Mouse (Mus musculus) midbrain, embryonic 12.5 days (tissue): Measurements from ENCODE around the gene Serpini1. TPM values are rescaled to one million over a fixed set of nuclear protein-coding genes. Genes with fewer than 3 reads are reported as not detected.
"Not testable (repeated sequence)": the region's sequence is repeated elsewhere in the genome, so short reads cannot be mapped to it uniquely, and the experiment has no call there.

Source experiments
- ATAC-seq: fragments of 200-750 bp; cut with Nextera tagmentation; 2 replicates; pipeline ENCODE4 v1.8.0; 2017; ENCODE audit warnings: low read depth, moderate TSS enrichment, moderate library complexity; ENCODE audit not compliant: low FRiP score
- H3K27ac ChIP-seq: fragments of 300-500 bp; sonication (generic); replicated peaks from 2 replicates; pipeline ENCODE4 v1.5.1; 2016; ENCODE audit warnings: mild to moderate bottlenecking
- H3K27me3 ChIP-seq: fragments of 300-500 bp; sonication (generic); 2 replicates; pipeline ENCODE4 v1.6.1; 2016; ENCODE audit warnings: mild to moderate bottlenecking
- H3K36me3 ChIP-seq: fragments of 300-500 bp; sonication (generic); 2 replicates; pipeline ENCODE4 v1.6.1; 2016
- H3K4me1 ChIP-seq: fragments of 300-500 bp; sonication (generic); 2 replicates; pipeline ENCODE4 v1.6.1; 2016
- H3K4me2 ChIP-seq: fragments of 300-500 bp; sonication (generic); replicated peaks from 2 replicates; pipeline ENCODE4 v1.6.1; 2016; ENCODE audit warnings: mild to moderate bottlenecking, moderate library complexity
- H3K4me3 ChIP-seq: fragments of 300-500 bp; sonication (generic); 2 replicates; pipeline ENCODE4 v1.5.1; 2016; ENCODE audit warnings: mild to moderate bottlenecking
- H3K9ac ChIP-seq: fragments of 300-500 bp; sonication (generic); replicated peaks from 2 replicates; pipeline ENCODE4 v1.6.1; 2016; ENCODE audit warnings: mild to moderate bottlenecking, moderate library complexity
- H3K9me3 ChIP-seq: fragments of 300-500 bp; sonication (generic); 2 replicates; pipeline ENCODE4 v1.6.1; 2016; ENCODE audit warnings: mild to moderate bottlenecking
- WGBS: fragments of 180-500 bp; shearing (Covaris S2); methylation state at CpG from one replicate; pipeline ENCODE4 v1.1.7; 2016; 5-methylcytosine and 5-hydroxymethylcytosine counted together
- polyA plus RNA-seq: library from polyadenylated mRNA; unstranded; fragments of >200 nt; fragmentation: Nextera tagmentation; extraction: Ambion mirVana; gene quantifications from 2 replicates; pipeline ENCODE4 v1.2.1, GENCODE M21; 2016

The Serpini1 gene
- polyA plus RNA-seq, 1 experiment from 2014 or later: 44.2 TPM

- WGBS: 92% methylated on average over 1 of the region's 1 CpGs
- Histone ChIP-seq H3K9me3 (no peaks in the 10 kb centered on the region), H3K27me3 (no peaks in the 10 kb centered on the region), H3K36me3 (no peaks in the 10 kb centered on the region), H3K4me2 (no peak overlapping the region), H3K4me3 (no peak overlapping the region), H3K4me1 (no peaks in the 10 kb centered on the region), H3K27ac (no peak overlapping the region), H3K9ac (no peak overlapping the region)
- ATAC-seq: no peak
Observed at GRCm38 (mm10) chr3:75648226-75648625, 90.9 kb downstream of the Serpini1 start.

GRCm38 (mm10) chr3:75650416-75651154, 93.2 kb downstream of the Serpini1 start:
- not testable (repeated sequence) for H3K27ac ChIP-seq, H3K4me3 ChIP-seq, H3K4me2 ChIP-seq, ATAC-seq, H3K27me3 ChIP-seq, H3K9me3 ChIP-seq, H3K4me1 ChIP-seq, H3K36me3 ChIP-seq, H3K9ac ChIP-seq
- WGBS: 54% methylated on average over 4 of the region's 4 CpGs

GRCm38 (mm10) chr3:75651603-75652115, 94.3 kb downstream of the Serpini1 start:
- Histone ChIP-seq H3K9ac (no peak overlapping the region), H3K27me3 (no peaks in the 10 kb centered on the region), H3K36me3 (no peaks in the 10 kb centered on the region), H3K4me3 (no peak overlapping the region), H3K9me3 (no peaks in the 10 kb centered on the region), H3K27ac (no peak overlapping the region), H3K4me2 (no peak overlapping the region), H3K4me1 (no peaks in the 10 kb centered on the region)
- no peak for ATAC-seq
- WGBS: 78% methylated on average over 2 of the region's 2 CpGs

GRCm38 (mm10) chr3:75653901-75654300, 96.6 kb downstream of the Serpini1 start:
- H3K9ac ChIP-seq, ATAC-seq, H3K9me3 ChIP-seq, H3K27me3 ChIP-seq, H3K27ac ChIP-seq, H3K4me3 ChIP-seq, H3K4me1 ChIP-seq, H3K4me2 ChIP-seq, H3K36me3 ChIP-seq: not testable (repeated sequence)
- WGBS: 57% methylated on average over 4 of the region's 4 CpGs

- Histone ChIP-seq H3K27ac (no peak overlapping the region), H3K9ac (no peak overlapping the region), H3K36me3 (no peaks in the 10 kb centered on the region), H3K4me2 (no peak overlapping the region), H3K9me3 (no peaks in the 10 kb centered on the region), H3K4me1 (no peaks in the 10 kb centered on the region), H3K4me3 (no peak overlapping the region), H3K27me3 (no peaks in the 10 kb centered on the region)
- no peak for ATAC-seq
- WGBS: 73% methylated on average over 6 of the region's 6 CpGs
Observed at GRCm38 (mm10) chr3:75655578-75656344, 98.4 kb downstream of the Serpini1 start.

GRCm38 (mm10) chr3:75666962-75667361, 109.6 kb downstream of the Serpini1 start:
- H3K36me3 ChIP-seq: no peaks in the 10 kb centered on the region
- H3K9me3 ChIP-seq: no peaks in the 10 kb centered on the region
- no peak for ATAC-seq
- H3K4me3 ChIP-seq: no peak overlapping the region
- H3K9ac ChIP-seq: no peak overlapping the region
- no peaks in the 10 kb centered on the region for H3K4me1 ChIP-seq
- no peak overlapping the region for H3K4me2 ChIP-seq
- WGBS: 86% methylated on average over 3 of the region's 3 CpGs
- no peak overlapping the region for H3K27ac ChIP-seq
- no peaks in the 10 kb centered on the region for H3K27me3 ChIP-seq

GRCm38 (mm10) chr3:75670425-75670824, 113.1 kb downstream of the Serpini1 start:
- no peaks in the 10 kb centered on the region for H3K36me3 ChIP-seq
- ATAC-seq: no peak
- no peak overlapping the region for H3K27ac ChIP-seq
- no peak overlapping the region for H3K9ac ChIP-seq
- H3K4me1 ChIP-seq: no peaks in the 10 kb centered on the region
- H3K4me2 ChIP-seq: no peak overlapping the region
- H3K27me3 ChIP-seq: no peaks in the 10 kb centered on the region
- H3K9me3 ChIP-seq: no peaks in the 10 kb centered on the region
- WGBS: 51% methylated on average over 1 of the region's 1 CpGs
- no peak overlapping the region for H3K4me3 ChIP-seq

GRCm38 (mm10) chr3:75682881-75683280, 125.5 kb downstream of the Serpini1 start:
- Histone ChIP-seq H3K9me3 (no peaks in the 10 kb centered on the region), H3K27me3 (no peaks in the 10 kb centered on the region), H3K4me1 (no peaks in the 10 kb centered on the region), H3K36me3 (no peaks in the 10 kb centered on the region), H3K27ac (no peak overlapping the region), H3K9ac (no peak overlapping the region), H3K4me3 (no peak overlapping the region), H3K4me2 (no peak overlapping the region)
- ATAC-seq: no peak

- Histone ChIP-seq H3K9me3 (no peaks in the 10 kb centered on the region), H3K27ac (no peak overlapping the region), H3K36me3 (no peaks in the 10 kb centered on the region), H3K4me2 (no peak overlapping the region), H3K4me3 (no peak overlapping the region), H3K4me1 (no peaks in the 10 kb centered on the region), H3K9ac (no peak overlapping the region), H3K27me3 (no peaks in the 10 kb centered on the region)
- 77% methylated on average over 2 of the region's 2 CpGs for WGBS
- no peak for ATAC-seq
Observed at GRCm38 (mm10) chr3:75686775-75687174, 129.4 kb downstream of the Serpini1 start.

GRCm38 (mm10) chr3:75687187-75687825, 130.0 kb downstream of the Serpini1 start:
- no peak overlapping the region for H3K9ac ChIP-seq
- H3K36me3 ChIP-seq: no peaks in the 10 kb centered on the region
- ATAC-seq: no peak
- no peaks in the 10 kb centered on the region for H3K27me3 ChIP-seq
- H3K4me3 ChIP-seq: no peak overlapping the region
- no peaks in the 10 kb centered on the region for H3K9me3 ChIP-seq
- no peaks in the 10 kb centered on the region for H3K4me1 ChIP-seq
- 85% methylated on average over 3 of the region's 3 CpGs for WGBS
- no peak overlapping the region for H3K27ac ChIP-seq
- no peak overlapping the region for H3K4me2 ChIP-seq

- no peaks in the 10 kb centered on the region for H3K36me3 ChIP-seq
- no peak for ATAC-seq
- no peak overlapping the region for H3K4me3 ChIP-seq
- no peaks in the 10 kb centered on the region for H3K27me3 ChIP-seq
- no peaks in the 10 kb centered on the region for H3K9me3 ChIP-seq
- no peaks in the 10 kb centered on the region for H3K4me1 ChIP-seq
- H3K27ac ChIP-seq: no peak overlapping the region
- no peak overlapping the region for H3K4me2 ChIP-seq
- H3K9ac ChIP-seq: no peak overlapping the region
Observed at GRCm38 (mm10) chr3:75690321-75690720, 133.0 kb downstream of the Serpini1 start.

GRCm38 (mm10) chr3:75692088-75692487, 134.7 kb downstream of the Serpini1 start:
- no peak for ATAC-seq
- no peak overlapping the region for H3K9ac ChIP-seq
- H3K27ac ChIP-seq: no peak overlapping the region
- no peak overlapping the region for H3K4me2 ChIP-seq
- H3K27me3 ChIP-seq: no peaks in the 10 kb centered on the region
- 89% methylated on average over 1 of the region's 1 CpGs for WGBS
- no peak overlapping the region for H3K4me3 ChIP-seq
- no peaks in the 10 kb centered on the region for H3K36me3 ChIP-seq
- H3K4me1 ChIP-seq: no peaks in the 10 kb centered on the region
- no peaks in the 10 kb centered on the region for H3K9me3 ChIP-seq
